Mouse (Mus musculus): ENCODE data around the gene Dffa.

The Dffa gene

GRCm38 (mm10) chr4:149103875-149104561 lies at the start of gene Dffa:
Gene Dffa (plus strand): TSS chr4:149104146.
- peak; percentile 87 for DNase-seq (ENCODE audit: low spot score)

GRCm38 (mm10) chr4:149055847-149056246 lies 48.1 kb upstream of the Dffa start:
- no peak for DNase-seq (ENCODE audit: low spot score)

- DNase-seq (ENCODE audit: low spot score) = no peak
Observed at GRCm38 (mm10) chr4:149056957-149057356, 47.0 kb upstream of the Dffa start.

GRCm38 (mm10) chr4:149057470-149057869 lies 46.5 kb upstream of the Dffa start:
- no peak for DNase-seq (ENCODE audit: low spot score)

- no peak for DNase-seq (ENCODE audit: low spot score)
Observed at GRCm38 (mm10) chr4:149058298-149058697, 45.6 kb upstream of the Dffa start.

GRCm38 (mm10) chr4:149059713-149060112 lies 44.2 kb upstream of the Dffa start:
- no peak for DNase-seq (ENCODE audit: low spot score)

- no peak for DNase-seq (ENCODE audit: low spot score)
Observed at GRCm38 (mm10) chr4:149060621-149061431, 43.1 kb upstream of the Dffa start.

- no peak for DNase-seq (ENCODE audit: low spot score)
Observed at GRCm38 (mm10) chr4:149061432-149061718, 42.6 kb upstream of the Dffa start.

- no peak for DNase-seq (ENCODE audit: low spot score)
Observed at GRCm38 (mm10) chr4:149062406-149063318, 41.3 kb upstream of the Dffa start.

GRCm38 (mm10) chr4:149064061-149064854 lies 39.7 kb upstream of the Dffa start:
- no peak for DNase-seq (ENCODE audit: low spot score)

- no peak for DNase-seq (ENCODE audit: low spot score)
Observed at GRCm38 (mm10) chr4:149066672-149067551, 37.0 kb upstream of the Dffa start.

GRCm38 (mm10) chr4:149075073-149075472 lies 28.9 kb upstream of the Dffa start:
- DNase-seq (ENCODE audit: low spot score) = no peak

GRCm38 (mm10) chr4:149075871-149076575 lies 27.9 kb upstream of the Dffa start:
- DNase-seq (ENCODE audit: low spot score) = peak; percentile 69

GRCm38 (mm10) chr4:149078261-149078660 lies 25.7 kb upstream of the Dffa start:
- DNase-seq (ENCODE audit: low spot score) = no peak

- DNase-seq (ENCODE audit: low spot score) = no peak
Observed at GRCm38 (mm10) chr4:149079629-149080028, 24.3 kb upstream of the Dffa start.

- no peak for DNase-seq (ENCODE audit: low spot score)
Observed at GRCm38 (mm10) chr4:149080111-149080510, 23.8 kb upstream of the Dffa start.

GRCm38 (mm10) chr4:149081528-149081927 lies 22.4 kb upstream of the Dffa start:
- DNase-seq (ENCODE audit: low spot score) = no peak

GRCm38 (mm10) chr4:149085381-149085780 lies 18.6 kb upstream of the Dffa start:
- no peak for DNase-seq (ENCODE audit: low spot score)

GRCm38 (mm10) chr4:149091364-149091763 lies 12.6 kb upstream of the Dffa start:
- no peak for DNase-seq (ENCODE audit: low spot score)

GRCm38 (mm10) chr4:149097956-149098355 lies 6.0 kb upstream of the Dffa start:
- no peak for DNase-seq (ENCODE audit: low spot score)

All from layer of hippocampus, adult 9-10 months (tissue).